Mouse (Mus musculus) c-Kit-positive CD71-negative TER-119-negative erythroid progenitor cells, embryonic 14.5 days (primary cell): ENCODE results near the gene Abcd4.

Experiments used
- DNase-seq: peaks from one replicate; pipeline ENCODE4 v3.0.0-alpha.2; 2013; ENCODE audit warnings: low read depth

Gene Abcd4

DNA sequence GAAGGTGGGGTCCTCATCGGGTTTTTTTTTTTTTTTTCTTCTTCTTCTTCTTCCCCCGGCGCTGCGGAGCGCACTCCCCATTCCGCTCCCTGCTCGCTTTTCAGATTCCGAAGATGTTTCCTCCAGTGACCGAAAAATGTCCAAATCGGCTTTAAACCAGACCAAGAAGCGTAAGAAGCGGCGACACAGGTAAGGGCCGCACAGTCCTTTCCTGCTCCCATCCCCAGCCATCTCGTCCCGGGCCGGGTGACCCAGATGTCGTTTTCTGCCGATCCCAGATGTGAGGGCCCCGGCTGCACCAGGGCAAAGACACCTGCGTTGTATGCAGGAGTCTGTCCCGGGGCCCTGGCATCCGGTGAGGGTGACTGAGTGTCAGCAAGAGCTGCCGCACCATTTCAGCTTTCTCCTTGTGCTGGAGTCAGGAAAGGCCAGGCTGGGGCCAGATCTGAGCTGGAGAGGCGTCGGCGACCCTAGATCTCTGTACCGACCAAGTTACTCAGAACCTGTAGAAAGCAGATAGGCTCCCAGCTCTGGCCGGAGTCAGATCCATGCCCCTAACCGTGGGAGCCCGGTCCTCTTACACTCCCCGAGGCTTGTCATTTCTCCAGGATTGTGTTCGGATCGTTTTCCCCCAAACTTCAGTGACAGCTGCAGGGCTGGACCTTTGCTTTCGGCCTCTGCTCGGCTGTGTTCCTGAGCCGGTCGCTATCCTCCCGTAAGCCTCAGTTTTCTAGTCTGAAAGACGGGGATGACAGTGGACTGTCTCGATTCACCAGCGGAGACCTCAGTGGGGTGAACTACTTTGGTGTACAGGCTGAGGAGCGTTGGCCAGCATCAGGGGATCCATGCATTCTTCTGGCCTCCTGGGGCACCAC is 45.5 kb downstream of the Abcd4 start:
- DNase-seq = no peak

DNA sequence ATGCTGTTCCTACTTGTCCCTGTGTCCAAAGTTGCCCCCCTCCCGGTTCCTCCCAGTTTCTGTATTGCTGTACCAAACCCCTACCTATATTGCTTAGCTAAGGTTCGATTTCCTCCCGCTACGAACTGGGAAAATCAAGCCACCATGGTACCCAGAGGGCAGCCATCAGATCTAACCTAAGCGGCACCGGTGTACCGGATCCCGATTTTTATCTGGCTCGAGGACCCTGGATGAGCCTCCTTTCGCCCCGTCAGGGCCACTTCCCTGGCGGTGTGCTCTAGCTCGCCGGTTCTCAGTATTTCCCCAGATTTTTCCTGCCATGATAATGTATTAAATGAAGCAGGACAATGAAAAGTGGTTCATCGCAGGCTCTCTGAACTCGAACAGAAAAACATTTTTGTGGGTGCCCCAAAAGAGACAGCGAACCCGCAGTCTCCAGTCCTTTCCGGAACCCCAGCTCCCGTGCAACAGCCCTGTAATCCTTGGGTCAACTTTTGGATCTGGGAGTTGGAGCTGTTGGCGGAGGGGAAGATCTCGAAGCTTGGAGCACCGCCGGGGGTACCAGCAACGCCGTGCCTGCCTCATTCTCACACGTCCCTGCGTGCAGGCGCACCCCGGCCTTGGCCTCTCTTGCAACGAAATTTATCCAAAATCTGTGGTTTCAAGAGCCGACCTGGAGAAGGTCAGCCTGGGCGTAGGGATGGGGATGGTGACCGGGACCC is 46.4 kb downstream of the Abcd4 start:
- no peak for DNase-seq

DNA sequence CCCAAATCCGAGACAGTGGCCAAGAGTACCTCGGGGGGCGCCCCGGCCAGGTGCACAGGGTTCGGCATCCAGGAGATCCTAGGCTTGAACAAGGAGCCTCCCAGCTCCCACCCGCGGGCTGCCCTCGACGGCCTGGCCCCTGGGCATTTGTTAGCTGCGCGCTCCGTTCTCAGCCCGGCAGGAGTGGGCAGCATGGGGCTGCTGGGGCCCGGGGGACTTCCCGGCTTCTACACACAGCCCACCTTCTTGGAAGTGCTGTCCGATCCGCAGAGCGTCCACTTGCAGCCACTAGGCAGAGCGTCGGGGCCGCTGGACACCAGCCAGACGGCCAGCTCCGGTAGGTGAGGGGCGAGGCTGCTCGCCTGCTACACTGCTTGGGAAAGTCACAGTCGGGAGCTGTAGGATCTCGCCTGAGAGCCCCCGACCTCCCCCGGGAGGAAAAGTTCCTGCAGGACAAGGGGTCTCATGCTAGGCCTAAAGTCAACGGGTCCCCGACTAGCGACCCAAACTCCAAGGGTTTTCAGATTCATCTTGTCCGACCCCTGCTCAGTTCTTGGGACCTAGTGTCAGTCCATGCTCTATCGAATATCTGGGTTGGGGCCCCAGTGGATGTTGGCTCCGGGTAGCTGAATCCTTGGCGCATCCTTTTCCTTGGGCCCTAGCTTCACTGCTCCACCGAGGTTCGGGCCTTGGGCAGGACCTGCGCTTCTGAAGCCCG is 47.1 kb downstream of the Abcd4 start:
- DNase-seq = no peak

DNA sequence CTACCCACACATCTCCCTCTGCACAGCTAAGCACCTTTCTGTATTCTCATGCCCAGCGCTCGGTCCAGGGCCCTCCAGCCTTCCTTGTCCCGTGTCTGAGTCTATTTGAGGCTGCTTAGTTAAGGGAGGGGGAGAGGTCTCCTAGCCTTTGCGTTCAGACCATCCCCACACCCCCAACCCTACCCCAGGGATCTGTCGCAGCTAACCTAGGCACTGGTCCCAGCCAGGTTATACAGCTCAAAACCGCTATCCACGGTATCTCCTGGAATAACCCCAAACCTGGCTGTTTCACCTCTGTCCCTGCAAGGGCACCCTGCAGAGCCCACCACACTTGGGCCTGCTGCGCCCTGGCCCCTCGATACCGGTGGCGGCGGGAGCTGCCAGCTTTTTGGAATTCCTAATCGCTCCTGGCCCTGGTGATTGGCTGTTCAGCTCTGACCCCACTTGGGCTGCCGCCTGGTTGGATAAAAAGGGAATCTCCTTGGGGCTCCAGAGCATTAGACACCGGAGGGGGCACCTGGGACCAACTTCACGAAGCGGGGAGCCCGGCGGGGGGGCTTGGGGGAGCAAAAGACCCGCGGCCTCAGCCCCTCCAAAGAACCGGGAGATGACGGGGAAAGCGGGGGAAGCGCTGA is 47.8 kb downstream of the Abcd4 start, which contains the start of gene Vsx2:
Vsx2 (plus strand) TSS at position 427 of the 635 bp plus-strand sequence.
- no peak for DNase-seq

DNA sequence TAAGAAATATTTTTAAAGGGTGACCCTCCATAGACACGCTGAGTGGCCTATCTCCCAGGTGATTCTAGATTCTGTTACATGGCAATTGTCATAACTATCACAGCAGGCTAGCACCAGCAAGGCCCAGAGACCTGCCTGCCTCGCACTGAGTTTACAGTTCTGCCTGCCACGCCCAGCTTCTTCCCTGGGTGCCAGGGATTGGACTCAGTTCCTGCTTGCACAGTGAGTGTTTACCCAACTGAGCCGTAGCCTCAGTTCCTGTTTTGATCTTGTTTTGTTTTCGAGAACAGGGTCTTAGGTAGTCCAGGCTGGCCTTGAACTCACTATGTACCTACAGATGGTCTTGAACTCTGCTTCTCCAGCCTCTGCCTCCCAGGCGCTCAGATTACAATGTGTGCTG is 49.6 kb downstream of the Abcd4 start:
- DNase-seq = no peak

DNA sequence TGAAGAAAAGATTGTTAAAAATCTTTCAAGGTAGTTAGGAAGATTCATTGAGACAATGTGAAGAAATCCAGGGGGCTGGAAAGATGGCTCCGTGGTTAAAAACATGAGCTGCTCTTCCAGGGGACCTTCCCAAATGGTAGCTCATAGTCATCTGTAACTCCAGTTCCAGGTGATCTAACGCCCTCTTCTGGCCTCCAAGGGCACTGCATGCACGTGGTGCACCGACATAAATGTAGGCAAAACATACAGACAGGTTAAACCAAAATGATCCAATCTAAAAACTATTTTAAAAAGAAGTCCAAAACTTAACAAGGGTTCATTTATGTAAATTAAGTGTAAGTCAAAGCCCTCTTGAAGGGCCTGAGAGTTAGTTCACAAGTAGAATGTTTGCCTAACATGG is 54.7 kb downstream of the Abcd4 start:
- no peak for DNase-seq

DNA sequence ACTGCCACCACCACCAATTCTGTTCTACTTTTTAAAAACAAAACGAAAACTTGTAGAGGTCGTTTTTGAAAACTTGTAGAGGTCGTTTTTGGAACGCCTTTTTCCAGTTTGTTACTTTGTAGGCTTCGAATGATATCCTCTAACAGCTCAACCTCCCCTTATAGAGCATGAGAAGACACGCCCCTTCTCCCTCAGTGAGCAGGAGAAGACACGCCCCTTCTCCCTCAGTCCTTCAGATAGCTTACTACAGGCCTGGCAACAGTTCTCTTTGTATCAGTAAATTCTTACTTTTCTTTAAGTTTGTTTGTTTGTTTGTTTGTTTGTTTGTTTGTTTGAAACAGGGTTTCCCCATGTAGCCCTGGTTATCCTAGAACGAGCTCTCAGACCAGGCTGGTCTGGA is 62.0 kb downstream of the Abcd4 start:
- DNase-seq = no peak
